Mouse (Mus musculus): ENCODE measurements around the gene Mcpt8. TPM values are rescaled to one million over a fixed set of nuclear protein-coding genes. Genes with fewer than 3 reads are reported as not detected.
"Not testable (repeated sequence)": the region's sequence is repeated elsewhere in the genome, so short reads cannot be mapped to it uniquely, and the experiment has no call there.

The Mcpt8 gene
- polyA plus RNA-seq, 1 experiment from 2014 or later: not detected

DNA sequence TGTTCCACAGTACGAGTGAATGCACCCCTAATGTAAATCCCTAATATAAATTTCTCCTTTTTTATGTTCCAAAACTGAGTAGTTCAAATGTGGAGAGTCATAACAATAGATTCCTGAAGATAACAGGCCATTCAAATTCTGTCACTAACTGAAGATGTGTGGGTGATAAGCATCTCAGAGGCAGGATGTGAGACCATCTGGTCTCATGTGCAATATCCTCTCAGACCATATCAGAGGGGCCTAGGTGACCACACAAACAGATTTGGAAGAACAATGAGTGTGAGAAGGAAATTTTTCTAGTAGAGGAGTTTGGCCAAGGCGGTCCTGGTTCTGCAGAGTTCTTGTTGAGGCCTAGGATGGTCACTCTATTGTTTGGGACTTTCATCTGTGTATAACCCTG is 8.3 kb upstream of the Mcpt8 start:
- no peak for ATAC-seq (ENCODE audit: low FRiP score)
- H3K27ac ChIP-seq: no peak overlapping the region
- no peaks in the 10 kb centered on the region for H3K4me1 ChIP-seq (replicated peaks)
- no peak overlapping the region for H3K9ac ChIP-seq
- H3K4me2 ChIP-seq: no peak overlapping the region
- H3K36me3 ChIP-seq: no peaks in the 10 kb centered on the region
- H3K27me3 ChIP-seq: no peaks in the 10 kb centered on the region
- no peaks in the 10 kb centered on the region for H3K9me3 ChIP-seq
- no peak overlapping the region for H3K4me3 ChIP-seq
- WGBS: 77% methylated on average over 2 of the region's 2 CpGs

GRCm38 (mm10) chr14:56086711-56087110 is 1.6 kb upstream of the Mcpt8 start:
- H3K27me3 ChIP-seq: no peaks in the 10 kb centered on the region
- no peaks in the 10 kb centered on the region for H3K36me3 ChIP-seq
- H3K27ac ChIP-seq: no peak overlapping the region
- no peak overlapping the region for H3K9ac ChIP-seq
- no peaks in the 10 kb centered on the region for H3K9me3 ChIP-seq
- no peak overlapping the region for H3K4me2 ChIP-seq
- ATAC-seq (ENCODE audit: low FRiP score): no peak
- H3K4me1 ChIP-seq (replicated peaks): no peaks in the 10 kb centered on the region
- no peak overlapping the region for H3K4me3 ChIP-seq
- WGBS: 78% methylated on average over 3 of the region's 3 CpGs

GRCm38 (mm10) chr14:56082016-56082415 is 3.1 kb downstream of the Mcpt8 start:
- no peaks in the 10 kb centered on the region for H3K27me3 ChIP-seq
- no peaks in the 10 kb centered on the region for H3K36me3 ChIP-seq
- no peak for ATAC-seq (ENCODE audit: low FRiP score)
- no peaks in the 10 kb centered on the region for H3K4me1 ChIP-seq (replicated peaks)
- no peak overlapping the region for H3K4me2 ChIP-seq
- WGBS: 72% methylated on average over 4 of the region's 4 CpGs
- H3K4me3 ChIP-seq: no peak overlapping the region
- no peak overlapping the region for H3K9ac ChIP-seq
- H3K9me3 ChIP-seq: no peaks in the 10 kb centered on the region
- H3K27ac ChIP-seq: no peak overlapping the region

GRCm38 (mm10) chr14:56062213-56062612 is 22.9 kb downstream of the Mcpt8 start, which contains the start of gene Mcpt4:
Gene Mcpt4 (minus strand): TSS chr14:56062313.
- not testable (repeated sequence) for H3K4me1 ChIP-seq (replicated peaks); H3K9me3 ChIP-seq; H3K4me3 ChIP-seq; H3K27me3 ChIP-seq; H3K4me2 ChIP-seq; ATAC-seq (ENCODE audit: low FRiP score); H3K27ac ChIP-seq; H3K9ac ChIP-seq; H3K36me3 ChIP-seq
- WGBS: 77% methylated on average over 3 of the region's 3 CpGs

DNA sequence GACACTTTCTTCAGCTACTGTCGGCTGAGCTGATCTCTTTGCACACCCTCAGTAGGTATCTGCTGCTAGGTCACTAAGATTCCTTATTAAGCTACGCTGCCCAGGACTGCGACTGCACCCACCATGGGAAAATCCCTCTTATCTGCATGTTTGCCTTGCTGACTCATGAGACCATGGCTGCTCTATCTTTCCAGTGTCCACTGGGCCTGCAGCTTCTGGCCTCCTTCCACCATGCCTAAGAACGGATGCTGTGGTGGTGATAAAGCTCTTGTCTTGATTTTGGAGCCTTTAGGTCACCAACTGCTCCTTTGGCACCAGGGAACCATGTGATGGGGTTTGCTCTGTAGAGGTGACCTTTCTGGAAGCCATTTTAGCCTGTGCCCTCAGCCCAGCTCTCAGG is 27.4 kb downstream of the Mcpt8 start:
- H3K4me1 ChIP-seq (replicated peaks): no peaks in the 10 kb centered on the region

DNA sequence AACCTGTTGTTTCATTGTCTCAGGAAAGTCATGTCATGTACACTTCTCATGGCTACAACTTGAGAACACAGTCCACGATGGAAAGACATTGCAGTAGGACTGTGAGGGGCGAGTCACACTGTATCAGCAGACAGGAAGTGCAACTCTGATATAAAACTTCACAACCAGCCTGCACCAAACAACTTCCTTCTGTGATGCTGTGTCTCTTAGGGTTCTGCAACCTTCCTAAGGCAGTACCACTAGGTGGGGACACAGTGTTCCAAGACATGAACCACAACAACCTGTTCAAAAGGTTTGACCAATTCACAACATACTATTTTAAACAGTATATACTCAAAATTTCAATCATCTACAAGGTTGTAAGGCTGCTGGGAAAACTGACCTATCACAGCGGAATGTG is 29.7 kb downstream of the Mcpt8 start:
- no peaks in the 10 kb centered on the region for H3K9me3 ChIP-seq
- 87% methylated on average over 3 of the region's 3 CpGs for WGBS
- no peaks in the 10 kb centered on the region for H3K4me1 ChIP-seq (replicated peaks)
- H3K4me3 ChIP-seq: no peak overlapping the region
- no peaks in the 10 kb centered on the region for H3K27me3 ChIP-seq
- ATAC-seq (ENCODE audit: low FRiP score): no peak
- no peak overlapping the region for H3K27ac ChIP-seq
- H3K9ac ChIP-seq: no peak overlapping the region
- H3K36me3 ChIP-seq: no peaks in the 10 kb centered on the region
- H3K4me2 ChIP-seq: no peak overlapping the region

More for the DNA sequence above, 27.4 kb downstream of the Mcpt8 start:
- Histone ChIP-seq H3K27me3 (no peaks in the 10 kb centered on the region), H3K9me3 (no peaks in the 10 kb centered on the region), H3K27ac (no peak overlapping the region), H3K4me2 (no peak overlapping the region), H3K9ac (no peak overlapping the region), H3K4me3 (no peak overlapping the region), H3K36me3 (no peaks in the 10 kb centered on the region)
- ATAC-seq (ENCODE audit: low FRiP score): no peak
- 89% methylated on average over 4 of the region's 4 CpGs for WGBS

DNA sequence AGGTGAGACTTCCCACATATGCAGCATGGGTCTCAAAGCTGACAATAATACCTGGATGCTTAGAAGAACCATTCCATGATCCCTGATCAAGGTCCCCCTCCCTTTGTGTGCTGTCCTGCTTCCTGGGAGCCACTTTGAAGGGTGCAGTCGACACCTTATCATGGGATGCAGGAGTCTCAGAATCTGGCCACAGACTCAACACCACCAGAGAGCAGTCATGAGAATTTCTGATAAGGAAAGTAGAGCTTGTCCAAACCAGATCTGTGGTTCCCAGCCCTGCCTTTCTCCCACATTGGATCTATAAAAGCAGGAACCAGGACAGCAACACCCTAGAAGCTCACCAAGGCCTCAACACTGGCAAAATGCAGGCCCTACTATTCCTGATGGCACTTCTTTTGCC is 43.3 kb downstream of the Mcpt8 start, which contains the start of gene Mcpt2:
TSS of gene Mcpt2 (plus strand) at position 250 of the 400 bp plus-strand sequence.
- not testable (repeated sequence) for H3K27ac ChIP-seq; H3K4me1 ChIP-seq (replicated peaks); H3K4me2 ChIP-seq; H3K4me3 ChIP-seq; H3K36me3 ChIP-seq; H3K9me3 ChIP-seq; H3K9ac ChIP-seq; ATAC-seq (ENCODE audit: low FRiP score); H3K27me3 ChIP-seq
- WGBS: 88% methylated on average over 1 of the region's 1 CpGs

DNA sequence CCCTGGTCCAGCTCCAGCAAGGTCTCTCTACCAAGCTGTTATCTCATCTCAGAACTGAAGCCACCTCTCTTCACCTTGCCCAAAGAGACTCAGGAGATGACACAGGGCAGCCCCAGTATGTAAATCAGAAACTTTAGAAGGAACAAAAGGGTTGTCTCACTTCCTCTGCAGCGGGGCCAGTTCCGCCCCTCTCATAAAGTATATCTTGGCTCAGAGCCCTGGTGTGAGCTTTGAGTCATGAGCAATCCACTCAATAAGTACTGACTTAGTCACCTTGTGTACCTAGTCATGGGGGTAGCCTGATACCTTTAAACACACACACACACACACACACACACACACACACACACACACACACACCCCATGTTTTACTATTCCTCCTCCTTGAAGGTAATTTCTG is 50.6 kb downstream of the Mcpt8 start:
- H3K27ac ChIP-seq: no peak overlapping the region
- H3K4me2 ChIP-seq: no peak overlapping the region
- H3K9me3 ChIP-seq: no peaks in the 10 kb centered on the region
- no peaks in the 10 kb centered on the region for H3K36me3 ChIP-seq
- no peaks in the 10 kb centered on the region for H3K27me3 ChIP-seq
- 81% methylated on average over 2 of the region's 2 CpGs for WGBS
- H3K4me1 ChIP-seq (replicated peaks): no peaks in the 10 kb centered on the region
- H3K4me3 ChIP-seq: no peak overlapping the region
- H3K9ac ChIP-seq: no peak overlapping the region
- no peak for ATAC-seq (ENCODE audit: low FRiP score)

Small RNAs within 50 kb of the gene (microRNA-seq; reads per million reads assigned to microRNA genes)
- not detected for gene Mir6949

Other genes starting within 250 kb of the Mcpt8 start
- gene Nynrin, start 231.3 kb downstream of the Mcpt8 start, polyA plus RNA-seq (2015; fragmentation: Nextera tagmentation; extraction: Ambion mirVana): 11.7 and 11.9 TPM in 2 replicates
- gene Cbln3, start 200.9 kb downstream of the Mcpt8 start, polyA plus RNA-seq (2015; fragmentation: Nextera tagmentation; extraction: Ambion mirVana): 0.14 and 0.27 TPM in 2 replicates
- 10.0 and 11.1 TPM in 2 replicates for gene Khnyn, start 200.3 kb downstream of the Mcpt8 start, polyA plus RNA-seq (2015; fragmentation: Nextera tagmentation; extraction: Ambion mirVana)
- gene Sdr39u1, start 185.0 kb downstream of the Mcpt8 start, polyA plus RNA-seq (2015; fragmentation: Nextera tagmentation; extraction: Ambion mirVana): 115 and 124 TPM in 2 replicates
- 0.43 TPM in 1 of 2 replicates, not detected in the other for gene Cma1, start 140.6 kb downstream of the Mcpt8 start, polyA plus RNA-seq (2015; fragmentation: Nextera tagmentation; extraction: Ambion mirVana)
- not detected in 2 replicates for gene Cma2, start 134.3 kb downstream of the Mcpt8 start, polyA plus RNA-seq (2015; fragmentation: Nextera tagmentation; extraction: Ambion mirVana)
- gene Mcpt1, start 67.3 kb downstream of the Mcpt8 start, polyA plus RNA-seq (2015; fragmentation: Nextera tagmentation; extraction: Ambion mirVana): not detected in 2 replicates
- not detected in 2 replicates for gene Mcpt9, start 54.8 kb downstream of the Mcpt8 start, polyA plus RNA-seq (2015; fragmentation: Nextera tagmentation; extraction: Ambion mirVana)
- gene Mcpt2, start 43.2 kb downstream of the Mcpt8 start, polyA plus RNA-seq (2015; fragmentation: Nextera tagmentation; extraction: Ambion mirVana): not detected in 2 replicates
- gene Mcpt4, start 23.0 kb downstream of the Mcpt8 start, polyA plus RNA-seq (2015; fragmentation: Nextera tagmentation; extraction: Ambion mirVana): not detected in 2 replicates
- not detected in 2 replicates for gene Ctsg, start 17.3 kb upstream of the Mcpt8 start, polyA plus RNA-seq (2015; fragmentation: Nextera tagmentation; extraction: Ambion mirVana)
- gene Gzme, start 35.4 kb upstream of the Mcpt8 start, polyA plus RNA-seq (2015; fragmentation: Nextera tagmentation; extraction: Ambion mirVana): not detected in 2 replicates
- gene Gzmd, start 47.3 kb upstream of the Mcpt8 start, polyA plus RNA-seq (2015; fragmentation: Nextera tagmentation; extraction: Ambion mirVana): not detected in 2 replicates
- not detected in 2 replicates for gene Gzmg, start 74.3 kb upstream of the Mcpt8 start, polyA plus RNA-seq (2015; fragmentation: Nextera tagmentation; extraction: Ambion mirVana)
- gene Gzmn, start 89.3 kb upstream of the Mcpt8 start, polyA plus RNA-seq (2015; fragmentation: Nextera tagmentation; extraction: Ambion mirVana): not detected in 2 replicates
- gene Gzmf, start 126.1 kb upstream of the Mcpt8 start, polyA plus RNA-seq (2015; fragmentation: Nextera tagmentation; extraction: Ambion mirVana): not detected in 2 replicates
- gene Gzmc, start 149.4 kb upstream of the Mcpt8 start, polyA plus RNA-seq (2015; fragmentation: Nextera tagmentation; extraction: Ambion mirVana): not detected in 2 replicates
- not detected in 2 replicates for gene Gzmb, start 177.0 kb upstream of the Mcpt8 start, polyA plus RNA-seq (2015; fragmentation: Nextera tagmentation; extraction: Ambion mirVana)

All from hindbrain, embryonic 13.5 days (tissue).